Mouse (Mus musculus) brain, embryonic 14.5 days (tissue): ENCODE results near the gene Myo5c.

Source experiments
- CTCF ChIP-seq: fragments of 200-500 bp; IDR thresholded peaks from 2 replicates; pipeline ENCODE4 v1.5.1; 2012; ENCODE audit warnings: inconsistent platforms, mild to moderate bottlenecking, moderate library complexity, borderline replicate concordance; ENCODE audit not compliant: insufficient read depth, insufficient read length; ENCODE audit errors: extremely low read depth
- POLR2A ChIP-seq: fragments of 200-500 bp; IDR thresholded peaks from 2 replicates; pipeline ENCODE4 v1.6.1; 2012; ENCODE audit warnings: mild to moderate bottlenecking, inconsistent platforms, borderline replicate concordance; ENCODE audit not compliant: poor library complexity, insufficient read depth, insufficient read length, severe bottlenecking; ENCODE audit errors: extremely low read depth

GRCm38 (mm10) chr9:75248359-75248758, 16.5 kb downstream of the Myo5c start:
- TF ChIP-seq POLR2A, result no peak
- TF ChIP-seq CTCF, result no peak
